Mouse (Mus musculus): ENCODE measurements around the gene Odf3l1. TPM values are rescaled to one million over a fixed set of nuclear protein-coding genes. Genes with fewer than 3 reads are reported as not detected.

Gene Odf3l1
- polyA plus RNA-seq, 1 experiment from 2014 or later, result 0.37 TPM

GRCm38 (mm10) chr9:56876784-56877183 is 12.3 kb upstream of the Odf3l1 start:
- Histone ChIP-seq H3K4me3 (ENCODE audit: low read depth, low read length) (no peak overlapping the region), H3K36me3 (ENCODE audit: control insufficient read depth, insufficient read depth, low read length) (no peaks in the 10 kb centered on the region), H3K4me2 (replicated peaks; ENCODE audit: low read depth, low read length) (no peak overlapping the region), H3K27me3 (ENCODE audit: control insufficient read depth, insufficient read depth, low read length) (no peaks in the 10 kb centered on the region), H3K4me1 (replicated peaks; ENCODE audit: control insufficient read depth, insufficient read depth, low read length) (no peaks in the 10 kb centered on the region), H3K9ac (ENCODE audit: low read depth, low read length) (0 out of 2 replicates have a peak overlapping the region, but pooled peaks have one; percentile 8), H3K9me3 (ENCODE audit: control insufficient read depth, low read length) (no peaks in the 10 kb centered on the region), H3K27ac (ENCODE audit: low read depth, low read length) (no peak overlapping the region)
- WGBS, result 57% methylated on average over 8 of the region's 9 CpGs
- no peak for ATAC-seq (ENCODE audit: low FRiP score)
- DNase-seq (ENCODE audit: low spot score), result no peak

- H3K4me2 ChIP-seq (replicated peaks; ENCODE audit: low read depth, low read length), result no peak overlapping the region
- H3K4me3 ChIP-seq (ENCODE audit: low read depth, low read length), result no peak overlapping the region
- H3K27ac ChIP-seq (ENCODE audit: low read depth, low read length), result no peak overlapping the region
- peaks cover 2% of the 10 kb centered on the region; the same call in 1 of the 2 replicates for H3K4me1 ChIP-seq (replicated peaks; ENCODE audit: control insufficient read depth, insufficient read depth, low read length)
- WGBS, result 78% methylated on average over 1 of the region's 1 CpGs
- H3K9ac ChIP-seq (ENCODE audit: low read depth, low read length), result no peak overlapping the region
- H3K9me3 ChIP-seq (ENCODE audit: control insufficient read depth, low read length), result no peaks in the 10 kb centered on the region
- no peak for DNase-seq (ENCODE audit: low spot score)
- no peaks in the 10 kb centered on the region for H3K36me3 ChIP-seq (ENCODE audit: control insufficient read depth, insufficient read depth, low read length)
- H3K27me3 ChIP-seq (ENCODE audit: control insufficient read depth, insufficient read depth, low read length), result no peaks in the 10 kb centered on the region
- ATAC-seq (ENCODE audit: low FRiP score), result no peak
Observed at GRCm38 (mm10) chr9:56873097-56873496, 8.6 kb upstream of the Odf3l1 start.

- Histone ChIP-seq H3K36me3 (ENCODE audit: control insufficient read depth, insufficient read depth, low read length) (no peaks in the 10 kb centered on the region), H3K27me3 (ENCODE audit: control insufficient read depth, insufficient read depth, low read length) (no peaks in the 10 kb centered on the region), H3K9ac (ENCODE audit: low read depth, low read length) (no peak overlapping the region), H3K9me3 (ENCODE audit: control insufficient read depth, low read length) (no peaks in the 10 kb centered on the region), H3K4me1 (replicated peaks; ENCODE audit: control insufficient read depth, insufficient read depth, low read length) (peaks cover 2% of the 10 kb centered on the region; the same call in 1 of the 2 replicates), H3K4me3 (ENCODE audit: low read depth, low read length) (no peak overlapping the region), H3K4me2 (replicated peaks; ENCODE audit: low read depth, low read length) (no peak overlapping the region), H3K27ac (ENCODE audit: low read depth, low read length) (no peak overlapping the region)
- ATAC-seq (ENCODE audit: low FRiP score), result no peak
- no peak for DNase-seq (ENCODE audit: low spot score)
- 81% methylated on average over 5 of the region's 5 CpGs for WGBS
Observed at GRCm38 (mm10) chr9:56872105-56872903, 7.8 kb upstream of the Odf3l1 start.

GRCm38 (mm10) chr9:56871191-56871590 is 6.7 kb upstream of the Odf3l1 start:
- Histone ChIP-seq H3K9me3 (ENCODE audit: control insufficient read depth, low read length) (no peaks in the 10 kb centered on the region), H3K36me3 (ENCODE audit: control insufficient read depth, insufficient read depth, low read length) (no peaks in the 10 kb centered on the region), H3K4me3 (ENCODE audit: low read depth, low read length) (no peak overlapping the region), H3K27me3 (ENCODE audit: control insufficient read depth, insufficient read depth, low read length) (no peaks in the 10 kb centered on the region), H3K4me1 (replicated peaks; ENCODE audit: control insufficient read depth, insufficient read depth, low read length) (peaks cover 2% of the 10 kb centered on the region; the same call in 1 of the 2 replicates), H3K27ac (ENCODE audit: low read depth, low read length) (no peak overlapping the region), H3K4me2 (replicated peaks; ENCODE audit: low read depth, low read length) (no peak overlapping the region), H3K9ac (ENCODE audit: low read depth, low read length) (no peak overlapping the region)
- ATAC-seq (ENCODE audit: low FRiP score) (no peak), DNase-seq (ENCODE audit: low spot score) (no peak)
- WGBS, result 58% methylated on average over 5 of the region's 5 CpGs

- H3K27me3 ChIP-seq (ENCODE audit: control insufficient read depth, insufficient read depth, low read length), result peaks cover under 1% of the 10 kb centered on the region; the same call in 1 of the 2 replicates
- no peaks in the 10 kb centered on the region for H3K36me3 ChIP-seq (ENCODE audit: control insufficient read depth, insufficient read depth, low read length)
- H3K4me2 ChIP-seq (replicated peaks; ENCODE audit: low read depth, low read length), result no peak overlapping the region
- H3K4me1 ChIP-seq (replicated peaks; ENCODE audit: control insufficient read depth, insufficient read depth, low read length), result peaks cover 2% of the 10 kb centered on the region; the same call in 1 of the 2 replicates
- DNase-seq (ENCODE audit: low spot score) (no peak), ATAC-seq (ENCODE audit: low FRiP score) (no peak)
- no peaks in the 10 kb centered on the region for H3K9me3 ChIP-seq (ENCODE audit: control insufficient read depth, low read length)
- H3K9ac ChIP-seq (ENCODE audit: low read depth, low read length), result no peak overlapping the region
- H3K4me3 ChIP-seq (ENCODE audit: low read depth, low read length), result no peak overlapping the region
- no peak overlapping the region for H3K27ac ChIP-seq (ENCODE audit: low read depth, low read length)
- WGBS, result 76% methylated on average over 10 of the region's 10 CpGs
Observed at GRCm38 (mm10) chr9:56870778-56871177, 6.3 kb upstream of the Odf3l1 start.

- ATAC-seq (ENCODE audit: low FRiP score) (no peak), DNase-seq (ENCODE audit: low spot score) (no peak)
- no peaks in the 10 kb centered on the region for H3K9me3 ChIP-seq (ENCODE audit: control insufficient read depth, low read length)
- H3K27me3 ChIP-seq (ENCODE audit: control insufficient read depth, insufficient read depth, low read length), result peaks cover 9% of the 10 kb centered on the region; the same call in 1 of the 2 replicates
- H3K9ac ChIP-seq (ENCODE audit: low read depth, low read length), result no peak overlapping the region
- 85% methylated on average over 13 of the region's 13 CpGs for WGBS
- H3K4me2 ChIP-seq (replicated peaks; ENCODE audit: low read depth, low read length), result no peak overlapping the region
- H3K4me3 ChIP-seq (ENCODE audit: low read depth, low read length), result no peak overlapping the region
- no peaks in the 10 kb centered on the region for H3K36me3 ChIP-seq (ENCODE audit: control insufficient read depth, insufficient read depth, low read length)
- peaks cover 2% of the 10 kb centered on the region; the same call in 1 of the 2 replicates for H3K4me1 ChIP-seq (replicated peaks; ENCODE audit: control insufficient read depth, insufficient read depth, low read length)
- H3K27ac ChIP-seq (ENCODE audit: low read depth, low read length), result no peak overlapping the region
Observed at GRCm38 (mm10) chr9:56869552-56869951, 5.1 kb upstream of the Odf3l1 start.

- ATAC-seq (ENCODE audit: low FRiP score) (no peak), DNase-seq (ENCODE audit: low spot score) (no peak)
- Histone ChIP-seq H3K9ac (ENCODE audit: low read depth, low read length) (no peak overlapping the region), H3K4me1 (replicated peaks; ENCODE audit: control insufficient read depth, insufficient read depth, low read length) (peaks cover 2% of the 10 kb centered on the region; the same call in 1 of the 2 replicates), H3K27ac (ENCODE audit: low read depth, low read length) (no peak overlapping the region), H3K27me3 (ENCODE audit: control insufficient read depth, insufficient read depth, low read length) (peaks cover 12% of the 10 kb centered on the region; the same call in 1 of the 2 replicates), H3K4me2 (replicated peaks; ENCODE audit: low read depth, low read length) (no peak overlapping the region), H3K4me3 (ENCODE audit: low read depth, low read length) (no peak overlapping the region), H3K9me3 (ENCODE audit: control insufficient read depth, low read length) (no peaks in the 10 kb centered on the region), H3K36me3 (ENCODE audit: control insufficient read depth, insufficient read depth, low read length) (no peaks in the 10 kb centered on the region)
- WGBS, result 54% methylated on average over 6 of the region's 6 CpGs
Observed at GRCm38 (mm10) chr9:56868292-56868691, 3.8 kb upstream of the Odf3l1 start.

- no peak overlapping the region for H3K4me2 ChIP-seq (replicated peaks; ENCODE audit: low read depth, low read length)
- DNase-seq (ENCODE audit: low spot score) (no peak), ATAC-seq (ENCODE audit: low FRiP score) (no peak)
- no peak overlapping the region for H3K9ac ChIP-seq (ENCODE audit: low read depth, low read length)
- peaks cover 12% of the 10 kb centered on the region; the same call in 1 of the 2 replicates for H3K27me3 ChIP-seq (ENCODE audit: control insufficient read depth, insufficient read depth, low read length)
- no peaks in the 10 kb centered on the region for H3K9me3 ChIP-seq (ENCODE audit: control insufficient read depth, low read length)
- H3K4me1 ChIP-seq (replicated peaks; ENCODE audit: control insufficient read depth, insufficient read depth, low read length), result peaks cover 2% of the 10 kb centered on the region; the same call in 1 of the 2 replicates
- H3K27ac ChIP-seq (ENCODE audit: low read depth, low read length), result no peak overlapping the region
- H3K36me3 ChIP-seq (ENCODE audit: control insufficient read depth, insufficient read depth, low read length), result no peaks in the 10 kb centered on the region
- WGBS, result 75% methylated on average over 5 of the region's 5 CpGs
- no peak overlapping the region for H3K4me3 ChIP-seq (ENCODE audit: low read depth, low read length)
Observed at GRCm38 (mm10) chr9:56866430-56866829, 2.0 kb upstream of the Odf3l1 start.

Data from hindbrain, embryonic 11.5 days (tissue).